9 mouse cellular contexts compared by ENCODE assay signal in genomic region chr15:94263866-94264496, GRCm38 (mm10).
DNase-seq lines count a peak whose midpoint lies in the region; ATAC-seq lines count a peak whose summit lies in the region.
"Had no signal": no experiment of that assay in that cellular context is flagged by ENCODE, and none has a peak within 500 bp of the region (broad histone marks: within the 10 kb centered on the region; RNA-seq: fewer than 3 reads in every experiment).

No protein-coding gene starts in this region.

- no peak overlapping the region for H3K9ac ChIP-seq in neural tube, embryonic 13.5 days
- H3K9ac ChIP-seq: liver, embryonic 14.5 days had no signal

- peak overlapping the region; percentile 46; the same call in 1 of the 2 replicates for H3K27ac ChIP-seq in neural tube, embryonic 13.5 days (replicated peaks)
- H3K27ac ChIP-seq: liver, embryonic 14.5 days had no signal

- no peak overlapping the region for H3K4me2 ChIP-seq in neural tube, embryonic 13.5 days

- no peaks in the 10 kb centered on the region for H3K27me3 ChIP-seq in neural tube, embryonic 13.5 days

- H3K36me3 ChIP-seq in neural tube, embryonic 13.5 days: no peaks in the 10 kb centered on the region

- H3K4me3 ChIP-seq in neural tube, embryonic 13.5 days: no peak overlapping the region

- H3K9me3 ChIP-seq in neural tube, embryonic 13.5 days: no peaks in the 10 kb centered on the region

- H3K4me1 ChIP-seq in neural tube, embryonic 13.5 days (replicated peaks): peaks cover 17% of the 10 kb centered on the region

- DNase-seq in heart, postnatal 4 days: peak; percentile 37
- no peak for DNase-seq in heart, adult 8-10 months (ENCODE audit: low spot score)
- no peak for DNase-seq in neural tube, embryonic 10.5 days (ENCODE audit: extremely low spot score, low spot score)
- peak; percentile 52 to 69 for DNase-seq in cerebellum, postnatal 25 days
- DNase-seq in kidney, adult 18-20 months: no peak

- 61% methylated on average over 8 of the region's 8 CpGs for WGBS in neural tube, embryonic 13.5 days

- ATAC-seq in neural tube, embryonic 13.5 days (ENCODE audit: low read depth): peak; percentile 56; the same call in 1 of the 2 replicates
- peak; percentile 78 for ATAC-seq in megakaryocyte progenitor cell, adult 5-6 weeks (replicated peaks; ENCODE audit: poor library complexity)
- ATAC-seq in erythroblast, adult 5-6 weeks (replicated peaks; ENCODE audit: low FRiP score, poor library complexity, severe bottlenecking): no peak

Comparison
In these comparisons a context has a peak if more than half of its experiments do, and no peak if none do; other contexts are left out.
1. DNase-seq: peak in heart, postnatal 4 days (single experiment) and cerebellum, postnatal 25 days (2 of 2); none in heart, adult 8-10 months (single experiment), neural tube, embryonic 10.5 days (single experiment) and kidney, adult 18-20 months (single experiment).